Mouse (Mus musculus) macrophage (primary cell): ENCODE data around the gene Nmd3. TPM values are rescaled to one million over a fixed set of nuclear protein-coding genes. Genes with fewer than 3 reads are reported as not detected.

ENCODE experiments used
- H3K27ac ChIP-seq: fragments of 350-480 bp; formaldehyde crosslinking; 2 replicates; pipeline ENCODE4 v1.9.0; 2021
- H3K36me3 ChIP-seq: fragments of 350-480 bp; formaldehyde crosslinking; 2 replicates; pipeline ENCODE4 v1.9.0; 2021; ENCODE audit errors: inconsistent target
- H3K4me3 ChIP-seq: fragments of 350-480 bp; formaldehyde crosslinking; 2 replicates; pipeline ENCODE4 v1.9.0; 2021; ENCODE audit errors: inconsistent target
- H3K79me2 ChIP-seq: fragments of 350-480 bp; formaldehyde crosslinking; 2 replicates; pipeline ENCODE4 v1.9.0; 2021; ENCODE audit errors: inconsistent target
- WGBS: methylation state at CpG from one replicate; pipeline ENCODE4 v1.1.7; 2026; ENCODE audit warnings: inconsistent platforms; ENCODE audit not compliant: missing documents; 5-methylcytosine and 5-hydroxymethylcytosine counted together
- polyA plus RNA-seq: library from polyadenylated mRNA; stranded (reverse); fragments of 250-400 nt; gene quantifications from 3 replicates; pipeline ENCODE4 v1.2.4, GENCODE M21; 2018; ENCODE audit warnings: inconsistent platforms

Nmd3 gene
- polyA plus RNA-seq, 1 experiment from 2014 or later = 37.2 TPM

GRCm38 (mm10) chr3:69797969-69798368, 76.2 kb downstream of the Nmd3 start:
- Histone ChIP-seq H3K27ac (no peak overlapping the region), H3K4me3 (no peak overlapping the region), H3K36me3 (no peaks in the 10 kb centered on the region), H3K79me2 (no peaks in the 10 kb centered on the region)
- WGBS = 86% methylated on average over 2 of the region's 2 CpGs

GRCm38 (mm10) chr3:69799096-69799495, 77.3 kb downstream of the Nmd3 start:
- H3K36me3 ChIP-seq = no peaks in the 10 kb centered on the region
- no peak overlapping the region for H3K4me3 ChIP-seq
- H3K27ac ChIP-seq = no peak overlapping the region
- H3K79me2 ChIP-seq = no peaks in the 10 kb centered on the region
- whole genome bisulfite sequencing = 50% methylated on average over 1 of the region's 1 CpGs

GRCm38 (mm10) chr3:69800829-69801384, 79.1 kb downstream of the Nmd3 start:
- Histone ChIP-seq H3K4me3 (no peak overlapping the region), H3K27ac (no peak overlapping the region), H3K36me3 (no peaks in the 10 kb centered on the region), H3K79me2 (no peaks in the 10 kb centered on the region)
- WGBS = 78% methylated on average over 7 of the region's 7 CpGs

- no peak overlapping the region for H3K27ac ChIP-seq
- no peaks in the 10 kb centered on the region for H3K79me2 ChIP-seq
- no peak overlapping the region for H3K4me3 ChIP-seq
- H3K36me3 ChIP-seq = no peaks in the 10 kb centered on the region
- WGBS = 93% methylated on average over 1 of the region's 1 CpGs
Measured at GRCm38 (mm10) chr3:69803137-69803536, 81.4 kb downstream of the Nmd3 start.

Other genes with a start within 250 kb of the Nmd3 start
- 37.6 to 72.1 TPM (median 50.0 TPM) in 3 replicates for gene B3galnt1, start 123.0 kb upstream of the Nmd3 start, polyA plus RNA-seq
- not detected in 3 replicates for gene Sptssb, start 138.0 kb downstream of the Nmd3 start, polyA plus RNA-seq